Mouse (Mus musculus) heart, postnatal 36 days (tissue): ENCODE measurements around the gene Gm3636. TPM values are rescaled to one million over a fixed set of nuclear protein-coding genes. Genes with fewer than 3 reads are reported as not detected.
"Not testable (repeated sequence)": the region's sequence is repeated elsewhere in the genome, so short reads cannot be mapped to it uniquely, and the experiment has no call there.

Experiments
- DNase-seq, 2 experiments: peaks; one replicate each; pipeline ENCODE4 v3.0.0; 2021 to 2022
- intact Hi-C: fragments of 180-260 bp; cut with DNase I; formaldehyde crosslinking; loops from one replicate; pipeline ENCODE4 v1.15.1; 2025
- total RNA-seq, 2 experiments: library from RNA; stranded (reverse); gene quantifications; 2 replicates each; pipeline ENCODE4 v1.2.3; 2021

Gene Gm3636
- under 1 TPM; 0.30 to 0.50 TPM for total RNA-seq

GRCm38 (mm10) chr14:6742232-6742631 lies at the start of gene Gm3636:
TSS of gene Gm3636 (minus strand) at chr14:6742332.
- DNase-seq, intact Hi-C loops: not testable (repeated sequence)

- DNase-seq, intact Hi-C loops: not testable (repeated sequence)
Observed at GRCm38 (mm10) chr14:6774311-6774710, 32.2 kb upstream of the Gm3636 start, which contains the start of gene Gm8362. TSS of gene Gm8362 (minus strand) at chr14:6774411.

- DNase-seq: peak in 1 of 2 experiments; percentile 4
- intact Hi-C loops: not testable (repeated sequence)
Observed at GRCm38 (mm10) chr14:6757231-6757536, 15.1 kb upstream of the Gm3636 start.

- intact Hi-C loops: not testable (repeated sequence)
- peak; percentile 14 to 28 for DNase-seq
Observed at GRCm38 (mm10) chr14:6756384-6757230, 14.5 kb upstream of the Gm3636 start.

- DNase-seq, intact Hi-C loops: not testable (repeated sequence)
Observed at GRCm38 (mm10) chr14:6720151-6720550, 22.0 kb downstream of the Gm3636 start, which contains the start of gene Gm8050. TSS of gene Gm8050 (minus strand) at chr14:6720251.

Other genes with a start within 250 kb of the Gm3636 start
- not detected for gene Gm8356, start 205.0 kb downstream of the Gm3636 start, total RNA-seq
- gene Gm3629, start 151.7 kb downstream of the Gm3636 start, total RNA-seq: under 1 TPM in 1 of 2 experiments, not detected in 1; 0.60 TPM
- not detected for gene Gm3460, start 119.9 kb downstream of the Gm3636 start, total RNA-seq
- gene Gm10251, start 58.2 kb downstream of the Gm3636 start, total RNA-seq: not detected
- gene Gm8050, start 22.1 kb downstream of the Gm3636 start, total RNA-seq: not detected
- not detected for gene Gm8362, start 32.1 kb upstream of the Gm3636 start, total RNA-seq
- gene Gm3642, start 98.0 kb upstream of the Gm3636 start, total RNA-seq: not detected
- gene Gm3667, start 147.6 kb upstream of the Gm3636 start, total RNA-seq: under 1 TPM; 0.33 to 0.35 TPM
- not detected for gene Gm6356, start 231.5 kb upstream of the Gm3636 start, total RNA-seq